Mouse (Mus musculus) ES-E14 (cell line): Measurements from ENCODE around the gene Gm1673.

Experiments
- HCFC1 ChIP-seq: IDR thresholded peaks from 2 replicates; pipeline ENCODE4 v1.6.1; 2012; ENCODE audit warnings: low read length, inconsistent platforms, borderline replicate concordance; ENCODE audit not compliant: insufficient read depth
- MAFK ChIP-seq: IDR thresholded peaks from 2 replicates; pipeline ENCODE4 v1.6.1; 2014; ENCODE audit warnings: mild to moderate bottlenecking, low read depth, low read length, inconsistent platforms; ENCODE audit not compliant: insufficient read depth
- ZNF384 ChIP-seq: IDR thresholded peaks from 2 replicates; pipeline ENCODE4 v1.6.1; 2012; ENCODE audit warnings: low read depth, low read length, inconsistent platforms

DNA sequence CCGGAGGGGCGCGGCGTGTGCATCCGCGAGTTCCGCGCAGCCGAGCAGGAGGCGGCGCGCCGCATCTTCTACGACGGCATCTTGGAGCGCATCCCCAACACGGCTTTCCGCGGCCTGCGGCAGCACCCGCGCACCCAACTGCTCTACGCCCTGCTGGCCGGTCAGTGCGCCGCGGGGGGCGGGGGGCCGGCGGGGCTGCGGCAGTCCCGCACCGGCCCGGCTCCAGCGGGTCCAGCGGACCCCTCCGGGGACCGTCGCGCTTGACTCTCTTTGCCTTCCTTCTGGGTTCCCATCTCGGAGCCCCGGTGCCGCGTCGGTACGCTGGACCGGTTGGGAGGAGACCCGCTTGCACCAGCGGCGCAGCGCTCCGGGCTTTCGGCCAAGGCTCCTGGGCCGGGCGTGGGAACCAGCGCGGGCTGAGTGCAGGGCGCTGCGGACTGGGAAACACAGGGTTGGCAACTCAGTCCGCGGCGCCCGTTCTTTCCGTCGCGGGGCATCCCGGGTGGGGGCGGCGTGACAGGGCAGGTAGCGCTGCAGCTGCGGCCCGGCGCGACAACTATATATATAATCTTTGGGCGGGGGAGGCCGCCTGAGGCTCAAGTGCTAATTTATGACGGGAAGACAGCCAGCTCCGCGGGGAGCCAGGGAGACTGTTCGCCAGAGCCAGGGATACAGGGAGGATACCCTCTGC is 14.0 kb downstream of the Gm1673 start:
- TF ChIP-seq HCFC1 (no peak), MAFK (no peak), ZNF384 (no peak)
